Mouse (Mus musculus) macrophage (primary cell): Measurements from ENCODE around the gene Olfr820. TPM values are rescaled to one million over a fixed set of nuclear protein-coding genes. Genes with fewer than 3 reads are reported as not detected.
"Not testable (repeated sequence)": the region's sequence is repeated elsewhere in the genome, so short reads cannot be mapped to it uniquely, and the experiment has no call there.

Experiments
- H3K27ac ChIP-seq: fragments of 350-480 bp; formaldehyde crosslinking; 2 replicates; pipeline ENCODE4 v1.9.0; 2021
- H3K36me3 ChIP-seq: fragments of 350-480 bp; formaldehyde crosslinking; 2 replicates; pipeline ENCODE4 v1.9.0; 2021; ENCODE audit errors: inconsistent target
- H3K4me3 ChIP-seq: fragments of 350-480 bp; formaldehyde crosslinking; 2 replicates; pipeline ENCODE4 v1.9.0; 2021; ENCODE audit errors: inconsistent target
- H3K79me2 ChIP-seq: fragments of 350-480 bp; formaldehyde crosslinking; 2 replicates; pipeline ENCODE4 v1.9.0; 2021; ENCODE audit errors: inconsistent target
- WGBS: methylation state at CpG from one replicate; pipeline ENCODE4 v1.1.7; 2026; ENCODE audit warnings: inconsistent platforms; ENCODE audit not compliant: missing documents; 5-methylcytosine and 5-hydroxymethylcytosine counted together
- polyA plus RNA-seq: library from polyadenylated mRNA; stranded (reverse); fragments of 250-400 nt; gene quantifications from 3 replicates; pipeline ENCODE4 v1.2.4, GENCODE M21; 2018; ENCODE audit warnings: inconsistent platforms
- total RNA-seq, 78 experiments: library from RNA; depleted of rRNA; stranded (reverse); fragments of 250-400 nt; gene quantifications; 1 replicate in 9 of 78; 2 replicates in 24 of 78; 3 replicates in 43 of 78; 4 replicates in 2 of 78; pipeline ENCODE4 v1.2.4; 2018; ENCODE audit warnings: inconsistent platforms in 56 of 78

The Olfr820 gene
- total RNA-seq (2018; cell fraction: chromatin; rRNA removed): not detected
- total RNA-seq (2018; cell fraction: cytosol; rRNA removed): not detected
- not detected for total RNA-seq (2018; cell fraction: nucleus; rRNA removed)
- polyA plus RNA-seq: not detected in 3 replicates

DNA sequence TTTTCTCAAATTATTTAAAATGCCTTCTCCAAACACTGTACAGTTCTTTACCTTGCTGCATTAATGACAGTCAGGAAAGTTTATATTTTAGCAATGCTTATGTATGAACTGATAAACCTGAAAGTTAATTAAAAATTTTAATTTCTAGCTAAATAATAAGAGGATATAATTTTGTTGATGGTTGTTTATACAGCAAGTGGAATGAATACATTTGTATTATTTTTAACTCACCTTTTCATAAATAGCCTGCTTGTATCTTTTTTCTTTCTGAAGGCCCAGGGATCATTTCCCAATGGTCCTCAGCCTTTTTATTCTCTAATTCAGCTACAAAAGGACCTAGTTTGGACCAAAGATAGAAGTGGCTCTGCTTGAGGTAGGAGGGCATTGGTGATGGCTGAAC is at the start of gene Olfr820:
Gene Olfr820 (plus strand): TSS at position 301 of the 400 bp plus-strand sequence.
- no peak within 1 kb of the TSS for H3K4me3 ChIP-seq
- no peaks in the 10 kb centered on the region for H3K79me2 ChIP-seq
- no peak within 1 kb of the TSS for H3K27ac ChIP-seq
- no peaks in the 10 kb centered on the region; the same call in 1 of the 2 replicates for H3K36me3 ChIP-seq

DNA sequence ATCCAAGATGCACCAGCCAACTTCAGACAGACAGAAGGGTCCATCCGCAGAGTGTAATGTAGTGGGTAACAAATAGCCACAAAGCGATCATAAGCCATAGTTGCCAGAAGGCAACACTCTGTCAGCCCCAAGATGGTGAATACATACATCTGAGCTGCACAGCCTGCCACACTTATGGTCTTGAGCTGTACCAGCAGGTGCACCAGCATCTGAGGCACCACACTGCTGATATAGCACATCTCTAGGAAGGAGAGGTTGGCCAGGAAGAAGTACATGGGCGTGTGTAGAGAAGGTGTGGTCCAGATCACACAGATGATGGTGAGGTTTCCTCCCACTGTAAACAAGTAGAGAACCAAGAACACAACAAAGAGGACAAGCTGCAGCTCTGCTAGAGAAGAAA is 46.2 kb upstream of the Olfr820 start:
- H3K4me3 ChIP-seq, H3K79me2 ChIP-seq, H3K27ac ChIP-seq, H3K36me3 ChIP-seq: not testable (repeated sequence)
- no CpG with 5 or more reads among the region's 3 CpGs for WGBS

DNA sequence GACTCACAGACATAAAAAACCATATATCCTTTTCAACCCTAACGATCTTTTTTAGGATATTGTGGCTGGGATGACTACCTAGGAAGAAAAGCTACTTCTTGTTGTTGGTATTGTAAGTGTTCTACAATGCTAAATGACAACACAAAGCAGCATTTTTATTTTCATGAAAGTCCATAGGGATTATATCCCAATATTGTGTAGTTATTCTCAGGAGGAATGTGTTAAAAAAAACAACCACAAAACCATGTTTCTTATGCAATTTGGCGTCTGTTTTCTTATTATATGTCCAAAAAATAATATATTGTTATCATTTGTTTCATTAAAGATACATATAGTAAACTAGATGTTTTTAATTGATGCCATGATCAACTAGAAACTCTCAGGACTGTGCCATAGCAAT is 45.3 kb upstream of the Olfr820 start, which contains the start of gene Olfr819:
Gene Olfr819 (minus strand): TSS at position 101 of the 400 bp plus-strand sequence.
- not testable (repeated sequence) for H3K36me3 ChIP-seq, H3K79me2 ChIP-seq, H3K27ac ChIP-seq, H3K4me3 ChIP-seq
- WGBS: 90% methylated on average over 2 of the region's 2 CpGs

DNA sequence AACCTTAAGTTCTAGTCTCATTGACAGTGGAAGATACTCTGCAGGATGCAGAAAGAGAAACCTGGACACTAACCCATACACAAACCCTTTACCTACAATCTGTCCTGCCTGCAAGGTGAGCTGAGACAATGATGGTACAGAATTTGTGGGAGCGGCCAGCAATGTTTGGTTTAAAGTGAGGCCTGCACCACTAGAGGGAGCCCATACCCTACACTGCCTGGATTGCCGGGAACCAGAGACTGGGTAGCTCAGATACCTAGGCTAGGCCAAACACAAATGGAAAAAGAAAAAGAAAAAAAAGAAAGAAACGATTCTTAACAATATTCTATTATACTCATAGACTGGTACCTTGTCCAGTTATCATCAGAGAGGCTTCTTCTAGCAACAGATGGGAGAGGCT is 39.4 kb upstream of the Olfr820 start:
- not testable (repeated sequence) for H3K36me3 ChIP-seq, H3K79me2 ChIP-seq, H3K4me3 ChIP-seq, H3K27ac ChIP-seq
- no CpG with 5 or more reads among the region's 3 CpGs for WGBS

DNA sequence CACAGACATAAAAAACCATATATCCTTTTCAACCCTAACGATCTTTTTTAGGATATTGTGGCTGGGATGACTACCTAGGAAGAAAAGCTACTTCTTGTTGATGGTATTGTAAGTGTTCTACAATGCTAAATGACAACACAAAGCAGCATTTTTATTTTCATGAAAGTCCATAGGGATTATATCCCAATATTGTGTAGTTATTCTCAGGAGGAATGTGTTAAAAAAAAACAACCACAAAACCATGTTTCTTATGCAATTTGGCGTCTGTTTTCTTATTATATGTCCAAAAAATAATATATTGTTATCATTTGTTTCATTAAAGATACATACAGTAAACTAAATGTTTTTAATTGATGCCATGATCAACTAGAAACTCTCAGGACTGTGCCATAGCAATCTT is 36.4 kb upstream of the Olfr820 start, which contains the start of gene Olfr247:
Gene Olfr247 (minus strand): TSS at position 101 of the 400 bp plus-strand sequence.
- H3K27ac ChIP-seq, H3K79me2 ChIP-seq, H3K4me3 ChIP-seq, H3K36me3 ChIP-seq: not testable (repeated sequence)
- no CpG with 5 or more reads among the region's 2 CpGs for WGBS

DNA sequence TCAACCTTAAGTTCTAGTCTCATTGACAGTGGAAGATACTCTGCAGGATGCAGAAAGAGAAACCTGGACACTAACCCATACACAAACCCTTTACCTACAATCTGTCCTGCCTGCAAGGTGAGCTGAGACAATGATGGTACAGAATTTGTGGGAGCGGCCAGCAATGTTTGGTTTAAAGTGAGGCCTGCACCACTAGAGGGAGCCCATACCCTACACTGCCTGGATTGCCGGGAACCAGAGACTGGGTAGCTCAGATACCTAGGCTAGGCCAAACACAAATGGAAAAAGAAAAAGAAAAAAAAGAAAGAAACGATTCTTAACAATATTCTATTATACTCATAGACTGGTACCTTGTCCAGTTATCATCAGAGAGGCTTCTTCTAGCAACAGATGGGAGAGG is 30.6 kb upstream of the Olfr820 start:
- H3K4me3 ChIP-seq, H3K79me2 ChIP-seq, H3K27ac ChIP-seq, H3K36me3 ChIP-seq: not testable (repeated sequence)
- whole genome bisulfite sequencing: no CpG with 5 or more reads among the region's 3 CpGs

DNA sequence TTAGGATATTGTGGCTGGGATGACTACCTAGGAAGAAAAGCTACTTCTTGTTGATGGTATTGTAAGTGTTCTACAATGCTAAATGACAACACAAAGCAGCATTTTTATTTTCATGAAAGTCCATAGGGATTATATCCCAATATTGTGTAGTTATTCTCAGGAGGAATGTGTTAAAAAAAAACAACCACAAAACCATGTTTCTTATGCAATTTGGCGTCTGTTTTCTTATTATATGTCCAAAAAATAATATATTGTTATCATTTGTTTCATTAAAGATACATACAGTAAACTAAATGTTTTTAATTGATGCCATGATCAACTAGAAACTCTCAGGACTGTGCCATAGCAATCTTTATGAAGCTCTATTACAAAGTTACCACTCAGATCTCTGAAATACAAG is 27.5 kb upstream of the Olfr820 start, which contains the start of gene Gm10310:
Gene Gm10310 (minus strand): TSS at position 101 of the 400 bp plus-strand sequence.
- not testable (repeated sequence) for H3K36me3 ChIP-seq, H3K27ac ChIP-seq, H3K4me3 ChIP-seq, H3K79me2 ChIP-seq
- WGBS: no CpG with 5 or more reads among the region's 1 CpGs

DNA sequence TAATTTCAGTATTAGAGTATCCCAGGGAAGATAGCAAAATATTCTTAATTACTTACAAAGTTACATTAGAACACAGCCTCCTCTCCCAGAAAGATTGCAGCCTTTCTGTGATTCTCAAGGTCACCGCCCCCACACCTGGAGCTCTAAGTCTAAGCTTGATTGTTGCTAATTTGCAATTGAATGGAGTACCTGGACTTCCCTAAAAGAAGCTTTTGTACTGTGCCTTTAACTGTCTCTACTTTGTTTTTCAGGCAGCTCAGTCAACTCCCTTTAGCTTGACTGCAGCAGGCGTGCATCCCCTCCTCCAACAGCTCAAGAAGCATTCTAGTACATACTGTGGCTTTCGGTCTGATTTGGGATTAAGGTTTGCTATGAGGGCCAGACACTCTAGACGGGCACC is 8.3 kb upstream of the Olfr820 start:
- 87% methylated on average over 4 of the region's 4 CpGs for WGBS
- not testable (repeated sequence) for H3K79me2 ChIP-seq, H3K27ac ChIP-seq, H3K4me3 ChIP-seq, H3K36me3 ChIP-seq

DNA sequence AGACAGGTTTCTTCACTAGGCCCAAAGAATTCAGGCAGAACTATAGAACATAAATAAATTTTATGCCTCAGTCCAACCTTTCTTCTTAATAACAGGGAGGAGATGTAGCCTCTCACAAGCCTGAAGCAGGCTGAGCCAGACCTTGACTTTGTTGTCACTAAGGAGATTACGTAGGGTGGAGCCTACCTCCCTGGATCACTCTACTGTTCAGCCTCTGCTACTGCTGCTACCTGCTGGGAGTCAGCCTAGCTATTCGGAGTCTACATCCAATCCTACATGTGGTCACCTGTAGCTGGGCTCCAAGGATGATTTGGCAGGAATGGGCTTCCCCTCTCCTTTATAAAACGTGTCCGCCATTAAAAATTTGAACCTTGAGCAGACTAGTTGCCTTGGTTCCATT is 7.1 kb upstream of the Olfr820 start:
- not testable (repeated sequence) for H3K36me3 ChIP-seq, H3K27ac ChIP-seq, H3K79me2 ChIP-seq, H3K4me3 ChIP-seq
- WGBS: 82% methylated on average over 3 of the region's 4 CpGs

DNA sequence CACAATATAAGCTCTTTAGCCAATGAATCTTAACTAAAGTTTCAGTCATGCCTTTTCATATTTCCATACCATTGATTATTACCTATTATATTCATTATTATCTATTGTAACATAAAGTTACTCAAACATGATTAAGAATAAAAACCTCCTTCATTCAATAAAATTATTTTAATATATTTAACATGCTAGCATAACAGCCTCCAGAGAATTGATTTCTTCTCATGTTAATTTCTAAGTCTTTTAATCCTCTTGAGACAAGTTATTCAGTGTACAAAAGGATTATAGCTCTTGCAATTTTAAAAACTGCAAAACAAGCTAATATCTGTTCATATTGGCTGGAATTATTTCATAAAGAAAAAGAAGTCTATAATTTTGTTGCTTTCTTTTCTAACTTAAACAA is 17.6 kb downstream of the Olfr820 start, which contains the start of gene Olfr821:
Gene Olfr821 (plus strand): TSS at position 301 of the 400 bp plus-strand sequence.
- Histone ChIP-seq H3K27ac (no peak within 1 kb of the TSS), H3K4me3 (no peak within 1 kb of the TSS), H3K36me3 (no peaks in the 10 kb centered on the region), H3K79me2 (no peaks in the 10 kb centered on the region)

DNA sequence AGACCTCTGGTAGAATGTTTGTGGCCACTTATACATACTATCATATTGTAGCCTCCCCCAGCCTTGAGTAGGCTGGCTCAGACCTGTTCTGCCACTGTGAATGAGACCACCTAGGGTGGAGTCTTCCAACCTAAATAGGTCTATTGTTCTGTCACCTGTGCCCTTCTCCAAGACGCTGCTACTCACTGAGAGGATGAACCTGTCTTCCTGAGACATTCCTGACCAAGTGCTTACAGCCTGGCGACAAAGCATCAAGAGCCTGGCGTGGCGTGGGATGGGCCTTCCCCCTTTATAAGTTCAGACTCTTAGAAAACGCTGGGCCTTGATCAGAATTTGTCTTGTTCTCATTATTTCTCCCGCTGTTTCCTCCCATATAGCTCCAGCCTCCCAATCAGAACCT is 24.7 kb downstream of the Olfr820 start:
- WGBS: 74% methylated on average over 6 of the region's 6 CpGs
- Histone ChIP-seq H3K79me2 (no peaks in the 10 kb centered on the region), H3K27ac (no peak overlapping the region)

More for the DNA sequence above, 24.7 kb downstream of the Olfr820 start:
- Histone ChIP-seq H3K36me3 (no peaks in the 10 kb centered on the region), H3K4me3 (no peak overlapping the region)

Other genes with a start within 250 kb of the Olfr820 start
- not detected in 3 replicates for gene Olfr808, start 247.1 kb upstream of the Olfr820 start, polyA plus RNA-seq
- gene Olfr809, start 238.0 kb upstream of the Olfr820 start, polyA plus RNA-seq: not detected in 3 replicates
- not detected in 3 replicates for gene Olfr810, start 217.7 kb upstream of the Olfr820 start, polyA plus RNA-seq
- gene Olfr811, start 208.2 kb upstream of the Olfr820 start, polyA plus RNA-seq: not detected in 3 replicates
- gene Olfr812, start 166.5 kb upstream of the Olfr820 start, polyA plus RNA-seq: not detected in 3 replicates
- gene Olfr813, start 157.3 kb upstream of the Olfr820 start, polyA plus RNA-seq: not detected in 3 replicates
- gene Olfr814, start 132.8 kb upstream of the Olfr820 start, polyA plus RNA-seq: not detected in 3 replicates
- gene Olfr815, start 106.8 kb upstream of the Olfr820 start, polyA plus RNA-seq: not detected in 3 replicates
- gene Olfr816, start 97.0 kb upstream of the Olfr820 start, polyA plus RNA-seq: not detected in 3 replicates
- gene Olfr818, start 63.5 kb upstream of the Olfr820 start, polyA plus RNA-seq: not detected in 3 replicates
- gene Olfr819, start 45.4 kb upstream of the Olfr820 start, polyA plus RNA-seq: not detected in 3 replicates
- not detected in 3 replicates for gene Olfr247, start 36.5 kb upstream of the Olfr820 start, polyA plus RNA-seq
- gene Gm10310, start 27.6 kb upstream of the Olfr820 start, polyA plus RNA-seq: not detected in 3 replicates
- gene Olfr821, start 17.7 kb downstream of the Olfr820 start, polyA plus RNA-seq: not detected in 3 replicates
- gene Olfr822, start 58.6 kb downstream of the Olfr820 start, polyA plus RNA-seq: not detected in 3 replicates
- gene Olfr823, start 102.8 kb downstream of the Olfr820 start, polyA plus RNA-seq: not detected in 3 replicates
- gene Olfr824, start 117.4 kb downstream of the Olfr820 start, polyA plus RNA-seq: not detected in 3 replicates
- gene Olfr825, start 154.1 kb downstream of the Olfr820 start, polyA plus RNA-seq: not detected in 3 replicates
- not detected in 3 replicates for gene Olfr826, start 171.6 kb downstream of the Olfr820 start, polyA plus RNA-seq
- not detected in 3 replicates for gene Olfr827, start 201.8 kb downstream of the Olfr820 start, polyA plus RNA-seq